Mouse (Mus musculus) MEL (cell line): ENCODE results near the gene Dapk1. TPM values are rescaled to one million over a fixed set of nuclear protein-coding genes. Genes with fewer than 3 reads are reported as not detected.

ENCODE experiments used
- DNase-seq: peaks from one replicate; pipeline ENCODE4 v3.0.0; 2011; ENCODE audit warnings: low read depth, low spot score
- H3K27ac ChIP-seq: 2 replicates; pipeline ENCODE4 v1.5.1; 2012; ENCODE audit warnings: low read depth, mild to moderate bottlenecking, control low read depth, low read length, moderate library complexity; ENCODE audit not compliant: control insufficient read depth
- H3K27me3 ChIP-seq, 2 experiments: fragments of 150-350 bp in 1 of 2; sonication (generic) in 1 of 2; 2 replicates each; pipeline ENCODE4 v1.6.1; 2012; ENCODE audit warnings: low read length in 2 of 2, mild to moderate bottlenecking in 2 of 2, improper control_type of control experiment in 1 of 2, moderate library complexity in 1 of 2; ENCODE audit not compliant: insufficient read depth in 2 of 2, control insufficient read depth in 1 of 2
- H3K36me3 ChIP-seq, 2 experiments: 2 replicates each; pipeline ENCODE4 v1.6.1; 2012 to 2014; ENCODE audit warnings: low read length in 2 of 2, improper control_type of control experiment in 1 of 2, inconsistent platforms in 1 of 2, mild to moderate bottlenecking in 1 of 2; ENCODE audit not compliant: insufficient read depth in 2 of 2, control insufficient read depth in 1 of 2
- H3K4me1 ChIP-seq, 2 experiments: fragments of 150-350 bp in 1 of 2; sonication (generic) in 1 of 2; 2 replicates each; pipeline ENCODE4 v1.6.1; 2012; ENCODE audit warnings: low read length in 2 of 2, improper control_type of control experiment in 1 of 2, mild to moderate bottlenecking in 1 of 2; ENCODE audit not compliant: insufficient read depth in 2 of 2, control insufficient read depth in 1 of 2
- H3K4me3 ChIP-seq, 2 experiments: fragments of 150-350 bp in 1 of 2; sonication (generic) in 1 of 2; 2 replicates each; pipeline ENCODE4 v1.5.1; 2012; ENCODE audit warnings: low read depth in 2 of 2, low read length in 2 of 2, mild to moderate bottlenecking in 2 of 2, moderate library complexity in 2 of 2, control low read depth in 1 of 2, improper control_type of control experiment in 1 of 2; ENCODE audit not compliant: control insufficient read depth in 1 of 2, insufficient read depth in 1 of 2
- H3K79me2 ChIP-seq: 2 replicates; pipeline ENCODE4 v1.6.1; 2012; ENCODE audit warnings: mild to moderate bottlenecking, low read length, moderate library complexity; ENCODE audit not compliant: control insufficient read depth, poor library complexity, insufficient read depth
- H3K9ac ChIP-seq: 2 replicates; pipeline ENCODE4 v1.6.1; 2012; ENCODE audit warnings: low read depth, mild to moderate bottlenecking, control low read depth, low read length, moderate library complexity; ENCODE audit not compliant: control insufficient read depth, poor library complexity, severe bottlenecking
- H3K9me3 ChIP-seq: fragments of 150-350 bp; sonication (generic); replicated peaks from 2 replicates; pipeline ENCODE4 v1.6.1; 2012; ENCODE audit warnings: mild to moderate bottlenecking, low read length, improper control_type of control experiment, moderate library complexity; ENCODE audit not compliant: insufficient read depth
- BHLHE40 ChIP-seq: IDR thresholded peaks from 2 replicates; pipeline ENCODE4 v1.6.1; 2012; ENCODE audit warnings: low read depth, mild to moderate bottlenecking, inconsistent platforms, low read length, improper control_type of control experiment, borderline replicate concordance
- CHD2 ChIP-seq: IDR thresholded peaks from 2 replicates; pipeline ENCODE4 v1.6.1; 2011; ENCODE audit warnings: low read length, improper control_type of control experiment
- CTCF ChIP-seq, 3 experiments: IDR thresholded peaks in 2 of 3; conservative IDR thresholded peaks in 1 of 3; 2 replicates each; pipeline ENCODE4 v1.5.1; 2011 to 2012; ENCODE audit warnings: low read length in 3 of 3, low read depth in 2 of 3, mild to moderate bottlenecking in 2 of 3, improper control_type of control experiment in 1 of 3, inconsistent platforms in 1 of 3, mixed read lengths in 1 of 3, moderate library complexity in 1 of 3; ENCODE audit not compliant: control insufficient read depth in 1 of 3, insufficient read depth in 1 of 3, poor library complexity in 1 of 3, severe bottlenecking in 1 of 3
- E2F4 ChIP-seq: IDR thresholded peaks from 2 replicates; pipeline ENCODE4 v1.6.1; 2011; ENCODE audit warnings: low read depth, low read length, improper control_type of control experiment, borderline replicate concordance
- ELF1 ChIP-seq: IDR thresholded peaks from 2 replicates; pipeline ENCODE4 v1.6.1; 2014; ENCODE audit warnings: low read depth, mild to moderate bottlenecking, inconsistent platforms, low read length, improper control_type of control experiment, moderate library complexity
- EP300 ChIP-seq, 2 experiments: IDR thresholded peaks; 2 replicates each; pipeline ENCODE4 v1.6.1; 2011; ENCODE audit warnings: improper control_type of control experiment in 2 of 2, low read length in 2 of 2, low read depth in 1 of 2, mild to moderate bottlenecking in 1 of 2
- ETS1 ChIP-seq: IDR thresholded peaks from 2 replicates; pipeline ENCODE4 v1.6.1; 2012; ENCODE audit warnings: low read depth, mild to moderate bottlenecking, inconsistent platforms, low read length, improper control_type of control experiment, moderate library complexity
- GABPA ChIP-seq: IDR thresholded peaks from 2 replicates; pipeline ENCODE4 v1.6.1; 2012; ENCODE audit warnings: low read depth, mild to moderate bottlenecking, inconsistent platforms, low read length, improper control_type of control experiment, moderate library complexity
- HCFC1 ChIP-seq: IDR thresholded peaks from 2 replicates; pipeline ENCODE4 v1.6.1; 2012; ENCODE audit warnings: low read depth, mild to moderate bottlenecking, inconsistent platforms, low read length, improper control_type of control experiment, moderate library complexity
- JUND ChIP-seq: IDR thresholded peaks from 2 replicates; pipeline ENCODE4 v1.6.1; 2011; ENCODE audit warnings: low read depth, mild to moderate bottlenecking, improper control_type of control experiment, low read length
- KAT2A ChIP-seq: conservative IDR thresholded peaks from 2 replicates; pipeline ENCODE4 v1.6.1; 2012; ENCODE audit warnings: low read depth, low read length, improper control_type of control experiment, inconsistent platforms
- MAFK ChIP-seq: IDR thresholded peaks from 2 replicates; pipeline ENCODE4 v1.6.1; 2011; ENCODE audit warnings: low read depth, mild to moderate bottlenecking, low read length, improper control_type of control experiment, borderline replicate concordance
- MAX ChIP-seq: IDR thresholded peaks from 2 replicates; pipeline ENCODE4 v1.6.1; 2011; ENCODE audit warnings: low read length, improper control_type of control experiment
- MAZ ChIP-seq: IDR thresholded peaks from 2 replicates; pipeline ENCODE4 v1.6.1; 2012; ENCODE audit warnings: low read depth, mild to moderate bottlenecking, inconsistent platforms, low read length, improper control_type of control experiment
- MXI1 ChIP-seq: IDR thresholded peaks from 2 replicates; pipeline ENCODE4 v1.6.1; 2011; ENCODE audit warnings: mild to moderate bottlenecking, low read depth, low read length, improper control_type of control experiment
- POLR2AphosphoS2 ChIP-seq: IDR thresholded peaks from 2 replicates; pipeline ENCODE4 v1.6.1; 2011; ENCODE audit warnings: low read length, improper control_type of control experiment
- POLR2AphosphoS5 ChIP-seq: IDR thresholded peaks from 2 replicates; pipeline ENCODE4 v1.6.1; 2012; ENCODE audit warnings: low read depth, borderline replicate concordance, mild to moderate bottlenecking, inconsistent platforms, low read length, moderate library complexity, mixed read lengths
- RAD21 ChIP-seq: IDR thresholded peaks from 2 replicates; pipeline ENCODE4 v1.6.1; 2011; ENCODE audit warnings: mild to moderate bottlenecking, low read depth, low read length, improper control_type of control experiment
- TCF12 ChIP-seq: IDR thresholded peaks from 2 replicates; pipeline ENCODE4 v1.6.1; 2014; ENCODE audit warnings: low read depth, mild to moderate bottlenecking, inconsistent platforms, low read length, improper control_type of control experiment, moderate library complexity
- ZC3H11A ChIP-seq: IDR thresholded peaks from 2 replicates; pipeline ENCODE4 v1.6.1; 2012; ENCODE audit warnings: low read depth, mild to moderate bottlenecking, inconsistent platforms, low read length, improper control_type of control experiment
- ZKSCAN1 ChIP-seq: IDR thresholded peaks from 2 replicates; pipeline ENCODE4 v1.6.1; 2012; ENCODE audit warnings: low read depth, mild to moderate bottlenecking, inconsistent platforms, low read length, improper control_type of control experiment, moderate library complexity
- polyA plus RNA-seq, 2 experiments: library from polyadenylated mRNA; stranded (reverse) in 1 of 2; unstranded in 1 of 2; fragments of >175 nt in 1 of 2; fragments of >200 nt in 1 of 2; gene quantifications; 2 replicates each; pipeline versions ENCODE4 v1.2.1 to v1.2.4; 2012; ENCODE audit warnings: low replicate concordance in 2 of 2, low read depth in 1 of 2; ENCODE audit not compliant: insufficient read length in 2 of 2, insufficient read depth in 1 of 2, missing spikeins in 1 of 2
- total RNA-seq: library from RNA; depleted of rRNA; stranded (reverse); fragments of 300-350 nt; gene quantifications from 2 replicates; pipeline ENCODE4 v1.2.3, GENCODE M21; 2012

The Dapk1 gene
- total and polyA plus RNA-seq, 3 experiments, result 5.1 to 8.2 TPM; not detected in 1

GRCm38 (mm10) chr13:60564303-60564702 lies 37.4 kb upstream of the Dapk1 start (continued):
- TF ChIP-seq CTCF (IDR thresholded peaks at IDR 0.05 in 2 of 3, conservative IDR thresholded peaks at IDR 0.05 in 1 of 3; ENCODE audit: control insufficient read depth in 1 of 3, insufficient read depth in 1 of 3, low read depth in 2 of 3, low read length in 3 of 3, poor library complexity in 1 of 3, severe bottlenecking in 1 of 3), result no peak

- no peak for DNase-seq
- no peak for TF ChIP-seq KAT2A
- no peak for TF ChIP-seq E2F4
- no peak for TF ChIP-seq JUND
- no peak for TF ChIP-seq CHD2
- TF ChIP-seq GABPA, result no peak
- no peak for TF ChIP-seq MAFK
- no peak for TF ChIP-seq EP300 (IDR thresholded peaks at IDR 0.05; ENCODE audit: low read depth in 1 of 2, low read length in 2 of 2)
- TF ChIP-seq TCF12, result no peak
- no peak for TF ChIP-seq MAX
- TF ChIP-seq ETS1, result no peak
- TF ChIP-seq RAD21, result no peak
- TF ChIP-seq POLR2AphosphoS2, result no peak
- no peak for TF ChIP-seq CTCF (IDR thresholded peaks at IDR 0.05 in 2 of 3, conservative IDR thresholded peaks at IDR 0.05 in 1 of 3; ENCODE audit: control insufficient read depth in 1 of 3, insufficient read depth in 1 of 3, low read depth in 2 of 3, low read length in 3 of 3, poor library complexity in 1 of 3, severe bottlenecking in 1 of 3)
- no peaks in the 10 kb centered on the region; a peak in 1 of 4 replicates for H3K27me3 ChIP-seq
- no peak overlapping the region for H3K4me3 ChIP-seq
- H3K9ac ChIP-seq, result no peak overlapping the region
- no peaks in the 10 kb centered on the region; a peak in 1 of 4 replicates for H3K4me1 ChIP-seq
- H3K9me3 ChIP-seq, result no peaks in the 10 kb centered on the region
- no peaks in the 10 kb centered on the region for H3K36me3 ChIP-seq
- H3K79me2 ChIP-seq, result no peaks in the 10 kb centered on the region
- no peak overlapping the region for H3K27ac ChIP-seq
These were observed 32.7 kb upstream of the Dapk1 start for GRCm38 (mm10) chr13:60568934-60569548.

GRCm38 (mm10) chr13:60569549-60569941 lies 32.2 kb upstream of the Dapk1 start:
- no peak overlapping the region for H3K9ac ChIP-seq
- no peaks in the 10 kb centered on the region for H3K79me2 ChIP-seq
- H3K27ac ChIP-seq, result no peak overlapping the region
- DNase-seq, result no peak
- no peaks in the 10 kb centered on the region for H3K9me3 ChIP-seq
- no peak overlapping the region for H3K4me3 ChIP-seq
- no peaks in the 10 kb centered on the region; a peak in 1 of 4 replicates for H3K4me1 ChIP-seq
- TF ChIP-seq POLR2AphosphoS5 (no peak), MXI1 (no peak), ZC3H11A (no peak), ZKSCAN1 (no peak), EP300 (IDR thresholded peaks at IDR 0.05; ENCODE audit: low read depth in 1 of 2, low read length in 2 of 2) (no peak), ETS1 (no peak), HCFC1 (no peak), ELF1 (no peak), TCF12 (no peak), MAZ (no peak), E2F4 (no peak), BHLHE40 (no peak), POLR2AphosphoS2 (no peak)
- H3K36me3 ChIP-seq, result no peaks in the 10 kb centered on the region
- no peaks in the 10 kb centered on the region; a peak in 1 of 4 replicates for H3K27me3 ChIP-seq
